Mouse (Mus musculus): Measurements from ENCODE around the gene Tinagl1. TPM values are rescaled to one million over a fixed set of nuclear protein-coding genes. Genes with fewer than 3 reads are reported as not detected.

The Tinagl1 gene
- polyA plus RNA-seq, 1 experiment: 2.9 TPM

- TF ChIP-seq POLR2A (IDR thresholded peaks at IDR 0.05; ENCODE audit: control insufficient read depth, low read depth, low read length) (no peak), CTCF (IDR thresholded peaks at IDR 0.05; ENCODE audit: control insufficient read depth, insufficient read depth, insufficient replicate concordance, low read depth, low read length) (no peak)
- no peaks in the 10 kb centered on the region for H3K4me1 ChIP-seq (ENCODE audit: control insufficient read depth, insufficient read depth, low read length)
- H3K4me3 ChIP-seq (ENCODE audit: control insufficient read depth, low read depth, low read length): no peak overlapping the region
- H3K27me3 ChIP-seq (ENCODE audit: control insufficient read depth, insufficient read depth, low read length): no peaks in the 10 kb centered on the region
- H3K36me3 ChIP-seq (ENCODE audit: control insufficient read depth, insufficient read depth, low read length): no peaks in the 10 kb centered on the region
- H3K27ac ChIP-seq (ENCODE audit: control insufficient read depth, insufficient read depth, low read depth, low read length): no peak overlapping the region
These were observed 44.8 kb downstream of the Tinagl1 start for GRCm38 (mm10) chr4:130130082-130130481.

- TF ChIP-seq CTCF (IDR thresholded peaks at IDR 0.05; ENCODE audit: control insufficient read depth, insufficient read depth, insufficient replicate concordance, low read depth, low read length) (no peak), POLR2A (IDR thresholded peaks at IDR 0.05; ENCODE audit: control insufficient read depth, low read depth, low read length) (no peak)
- Histone ChIP-seq H3K27ac (ENCODE audit: control insufficient read depth, insufficient read depth, low read depth, low read length) (no peak overlapping the region), H3K4me3 (ENCODE audit: control insufficient read depth, low read depth, low read length) (no peak overlapping the region), H3K36me3 (ENCODE audit: control insufficient read depth, insufficient read depth, low read length) (no peaks in the 10 kb centered on the region), H3K4me1 (ENCODE audit: control insufficient read depth, insufficient read depth, low read length) (no peaks in the 10 kb centered on the region), H3K27me3 (ENCODE audit: control insufficient read depth, insufficient read depth, low read length) (no peaks in the 10 kb centered on the region)
These were observed 46.0 kb downstream of the Tinagl1 start for GRCm38 (mm10) chr4:130128907-130129306.

GRCm38 (mm10) chr4:130125935-130126334 is 49.0 kb downstream of the Tinagl1 start:
- H3K4me1 ChIP-seq (ENCODE audit: control insufficient read depth, insufficient read depth, low read length): no peaks in the 10 kb centered on the region; the same call in 1 of the 2 replicates
- no peak overlapping the region for H3K4me3 ChIP-seq (ENCODE audit: control insufficient read depth, low read depth, low read length)
- peaks cover 3% of the 10 kb centered on the region; the same call in 1 of the 2 replicates for H3K36me3 ChIP-seq (ENCODE audit: control insufficient read depth, insufficient read depth, low read length)
- no peak overlapping the region for H3K27ac ChIP-seq (ENCODE audit: control insufficient read depth, insufficient read depth, low read depth, low read length)
- no peak for TF ChIP-seq CTCF (IDR thresholded peaks at IDR 0.05; ENCODE audit: control insufficient read depth, insufficient read depth, insufficient replicate concordance, low read depth, low read length)
- TF ChIP-seq POLR2A (IDR thresholded peaks at IDR 0.05; ENCODE audit: control insufficient read depth, low read depth, low read length): no peak
- no peaks in the 10 kb centered on the region for H3K27me3 ChIP-seq (ENCODE audit: control insufficient read depth, insufficient read depth, low read length)

- Histone ChIP-seq H3K27ac (ENCODE audit: control insufficient read depth, insufficient read depth, low read depth, low read length) (no peak overlapping the region), H3K27me3 (ENCODE audit: control insufficient read depth, insufficient read depth, low read length) (no peaks in the 10 kb centered on the region), H3K4me1 (ENCODE audit: control insufficient read depth, insufficient read depth, low read length) (no peaks in the 10 kb centered on the region; the same call in 1 of the 2 replicates), H3K36me3 (ENCODE audit: control insufficient read depth, insufficient read depth, low read length) (peaks cover 3% of the 10 kb centered on the region; the same call in 1 of the 2 replicates), H3K4me3 (ENCODE audit: control insufficient read depth, low read depth, low read length) (no peak overlapping the region)
- TF ChIP-seq CTCF (IDR thresholded peaks at IDR 0.05; ENCODE audit: control insufficient read depth, insufficient read depth, insufficient replicate concordance, low read depth, low read length) (no peak), POLR2A (IDR thresholded peaks at IDR 0.05; ENCODE audit: control insufficient read depth, low read depth, low read length) (no peak)
These were observed 49.8 kb downstream of the Tinagl1 start for GRCm38 (mm10) chr4:130125164-130125563.

DNA sequence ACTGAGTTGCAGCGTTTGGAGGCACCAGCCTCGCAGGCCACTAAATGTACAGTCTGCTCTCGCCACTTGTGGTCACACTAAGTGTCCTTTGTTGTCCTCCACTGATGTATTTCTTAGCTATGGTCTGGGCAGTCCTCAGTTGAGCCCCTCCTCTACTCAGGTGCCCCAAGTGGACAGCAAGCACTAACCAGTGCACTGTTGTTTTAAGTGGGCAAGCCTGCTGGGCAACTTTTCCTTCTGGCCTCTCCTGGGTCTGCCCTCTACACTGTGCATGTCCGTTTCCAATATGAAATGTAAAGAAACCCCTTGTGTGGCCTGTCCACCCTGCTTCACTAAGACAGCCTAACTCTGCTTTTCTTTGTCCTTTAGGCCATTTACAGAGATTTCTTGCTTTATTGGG is 50.8 kb downstream of the Tinagl1 start:
- peaks cover 3% of the 10 kb centered on the region; the same call in 1 of the 2 replicates for H3K36me3 ChIP-seq (ENCODE audit: control insufficient read depth, insufficient read depth, low read length)

DNA sequence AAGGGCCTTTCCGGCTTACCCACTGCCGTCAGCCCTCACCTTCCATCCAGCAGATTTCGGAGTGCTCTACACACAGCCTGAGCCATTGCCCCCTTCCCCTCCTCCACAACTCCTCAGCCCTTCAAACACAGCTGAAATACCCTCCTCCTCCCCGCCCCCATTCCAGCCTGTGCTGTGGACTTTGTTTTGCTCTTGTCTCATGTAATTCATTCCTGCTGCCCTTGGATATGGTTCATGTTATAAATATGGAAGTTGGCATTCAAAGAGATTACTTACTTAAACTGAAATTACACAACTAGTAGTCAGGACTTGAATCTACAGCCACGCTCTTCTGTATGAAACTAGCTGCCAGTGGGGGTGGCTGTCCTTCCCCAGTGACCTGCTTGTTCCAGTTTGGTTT is 51.9 kb downstream of the Tinagl1 start:
- Histone ChIP-seq H3K4me3 (ENCODE audit: control insufficient read depth, low read depth, low read length) (no peak overlapping the region), H3K27ac (ENCODE audit: control insufficient read depth, insufficient read depth, low read depth, low read length) (no peak overlapping the region), H3K4me1 (ENCODE audit: control insufficient read depth, insufficient read depth, low read length) (no peaks in the 10 kb centered on the region; the same call in 1 of the 2 replicates), H3K27me3 (ENCODE audit: control insufficient read depth, insufficient read depth, low read length) (no peaks in the 10 kb centered on the region), H3K36me3 (ENCODE audit: control insufficient read depth, insufficient read depth, low read length) (peaks cover 3% of the 10 kb centered on the region; the same call in 1 of the 2 replicates)
- TF ChIP-seq POLR2A (IDR thresholded peaks at IDR 0.05; ENCODE audit: control insufficient read depth, low read depth, low read length): no peak
- TF ChIP-seq CTCF (IDR thresholded peaks at IDR 0.05; ENCODE audit: control insufficient read depth, insufficient read depth, insufficient replicate concordance, low read depth, low read length): no peak

More for the DNA sequence above, 50.8 kb downstream of the Tinagl1 start:
- Histone ChIP-seq H3K27ac (ENCODE audit: control insufficient read depth, insufficient read depth, low read depth, low read length) (no peak overlapping the region), H3K4me3 (ENCODE audit: control insufficient read depth, low read depth, low read length) (no peak overlapping the region), H3K27me3 (ENCODE audit: control insufficient read depth, insufficient read depth, low read length) (no peaks in the 10 kb centered on the region), H3K4me1 (ENCODE audit: control insufficient read depth, insufficient read depth, low read length) (no peaks in the 10 kb centered on the region; the same call in 1 of the 2 replicates)
- no peak for TF ChIP-seq POLR2A (IDR thresholded peaks at IDR 0.05; ENCODE audit: control insufficient read depth, low read depth, low read length)
- no peak for TF ChIP-seq CTCF (IDR thresholded peaks at IDR 0.05; ENCODE audit: control insufficient read depth, insufficient read depth, insufficient replicate concordance, low read depth, low read length)

DNA sequence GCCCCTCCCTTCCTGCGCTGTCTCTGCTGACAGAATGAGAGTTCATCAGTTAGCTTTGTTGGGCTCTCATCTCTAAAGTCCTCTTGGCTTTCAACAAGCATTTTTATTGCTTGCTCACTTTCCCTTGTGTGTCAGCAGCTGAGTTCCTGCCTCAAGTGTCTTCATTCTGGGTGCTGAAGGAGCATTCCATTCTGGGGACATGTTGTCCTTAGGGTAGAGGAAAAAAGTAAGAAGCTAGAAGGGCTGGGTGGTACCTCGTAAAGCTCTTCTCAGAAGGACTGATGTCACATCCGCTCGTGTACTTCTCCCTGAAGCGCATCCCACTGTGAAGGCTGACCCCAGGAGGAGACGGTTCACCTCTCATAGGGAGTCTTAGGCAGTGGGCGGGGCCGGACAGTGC is 53.4 kb downstream of the Tinagl1 start:
- Histone ChIP-seq H3K4me3 (ENCODE audit: control insufficient read depth, low read depth, low read length) (no peak overlapping the region), H3K27ac (ENCODE audit: control insufficient read depth, insufficient read depth, low read depth, low read length) (no peak overlapping the region), H3K4me1 (ENCODE audit: control insufficient read depth, insufficient read depth, low read length) (no peaks in the 10 kb centered on the region; the same call in 1 of the 2 replicates), H3K27me3 (ENCODE audit: control insufficient read depth, insufficient read depth, low read length) (no peaks in the 10 kb centered on the region), H3K36me3 (ENCODE audit: control insufficient read depth, insufficient read depth, low read length) (peaks cover 3% of the 10 kb centered on the region)
- TF ChIP-seq CTCF (IDR thresholded peaks at IDR 0.05; ENCODE audit: control insufficient read depth, insufficient read depth, insufficient replicate concordance, low read depth, low read length) (no peak), POLR2A (IDR thresholded peaks at IDR 0.05; ENCODE audit: control insufficient read depth, low read depth, low read length) (no peak)
